Mouse (Mus musculus) kidney, adult 2 months (tissue): ENCODE results near the gene Mrtfb.

Source experiments
- CTCF ChIP-seq: fragments of 200-500 bp; conservative IDR thresholded peaks from 2 replicates; pipeline ENCODE4 v1.5.1; 2011; ENCODE audit warnings: low read depth, mild to moderate bottlenecking, control low read depth, low read length, moderate library complexity, mixed read lengths; ENCODE audit not compliant: insufficient read depth, insufficient read length
- POLR2A ChIP-seq: fragments of 200-500 bp; IDR thresholded peaks from one replicate; pipeline ENCODE4 v1.6.1; 2011; ENCODE audit warnings: low read depth, low read length, control low read depth

- TF ChIP-seq CTCF, result no peak
- TF ChIP-seq POLR2A, result no peak
Observed at GRCm38 (mm10) chr16:13430940-13431339, 174.7 kb downstream of the Mrtfb start.
